Mouse (Mus musculus): Measurements from ENCODE around the gene Cdh3.

DNA sequence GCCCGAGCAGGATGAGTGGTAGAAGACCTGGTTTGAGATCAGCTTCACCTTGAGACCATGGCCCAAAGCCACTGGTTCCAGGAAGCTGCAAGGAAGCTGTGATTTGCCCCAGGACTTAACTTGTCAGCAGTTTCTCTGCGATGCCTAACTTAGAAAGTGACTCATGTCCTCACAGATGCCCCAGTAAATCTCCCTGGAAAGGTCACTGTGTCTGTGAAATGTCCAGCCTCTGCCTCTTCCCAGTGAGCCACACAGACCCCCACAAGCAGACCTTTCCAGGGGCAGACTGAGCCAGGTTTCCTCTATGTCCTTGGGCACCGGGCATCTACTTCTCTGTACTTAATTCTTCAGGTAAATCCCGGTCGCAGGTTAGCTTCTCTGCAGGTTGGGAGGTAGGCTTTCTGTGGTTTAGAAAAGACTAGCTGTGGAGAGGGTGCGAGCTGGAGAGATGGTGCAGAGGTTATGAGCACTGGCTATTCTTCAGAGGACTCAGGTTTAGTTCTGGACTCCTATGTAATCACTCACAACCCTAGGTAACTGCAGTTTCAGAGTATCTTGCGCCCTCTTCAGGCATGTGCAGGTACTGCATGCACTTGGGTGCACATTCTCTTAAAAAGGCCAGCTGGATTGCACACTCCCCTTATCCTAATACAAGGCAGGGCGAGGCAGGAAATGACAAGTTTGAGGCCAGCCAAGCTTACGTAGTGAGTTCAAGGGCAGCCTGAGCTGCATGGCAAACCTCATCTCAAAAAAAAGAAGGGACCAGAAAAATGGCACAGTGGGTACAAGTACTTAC is 16.7 kb downstream of the Cdh3 start:
- TF ChIP-seq CTCF (IDR thresholded peaks at IDR 0.05; ENCODE audit: insufficient read depth, low read depth, low read length): no peak
- no peak for TF ChIP-seq POLR2A (IDR thresholded peaks at IDR 0.05; ENCODE audit: insufficient read depth, low read depth, low read length)

All from olfactory bulb, adult 2 months (tissue).